Mouse (Mus musculus) testis, adult 2 months (tissue): ENCODE measurements around the gene Als2.

Experiments
- CTCF ChIP-seq: fragments of 200-500 bp; IDR thresholded peaks from 2 replicates; pipeline ENCODE4 v1.5.1; 2012; ENCODE audit warnings: low read depth, mild to moderate bottlenecking, inconsistent platforms, low read length, moderate library complexity; ENCODE audit not compliant: control insufficient read depth, insufficient read depth, insufficient replicate concordance
- POLR2A ChIP-seq: fragments of 200-500 bp; IDR thresholded peaks from 2 replicates; pipeline ENCODE4 v1.6.1; 2012; ENCODE audit warnings: low read depth, mild to moderate bottlenecking, inconsistent platforms, low read length, moderate library complexity; ENCODE audit not compliant: control insufficient read depth

DNA sequence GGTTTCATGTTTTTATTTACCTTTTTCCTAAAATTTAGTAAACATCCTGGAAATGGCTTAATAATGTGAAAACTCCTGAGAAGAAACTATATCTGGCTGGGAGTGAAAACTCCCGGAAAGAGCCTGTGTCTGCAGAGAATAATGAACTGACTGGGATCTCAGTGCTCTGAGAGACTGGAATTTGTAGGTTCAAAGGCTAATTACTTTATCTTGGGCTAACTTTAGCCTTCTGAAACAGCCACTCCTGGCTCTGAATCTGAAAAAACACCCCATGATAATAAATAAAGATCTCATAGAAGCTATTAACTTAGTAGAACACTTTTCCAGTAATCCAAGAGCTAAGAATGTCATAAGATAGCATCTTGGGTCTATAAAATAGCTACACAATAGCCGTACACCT is 68.5 kb downstream of the Als2 start:
- no peak for TF ChIP-seq CTCF
- TF ChIP-seq POLR2A: no peak
